Mouse (Mus musculus): Measurements from ENCODE around the gene Ugt1a6b. TPM values are rescaled to one million over a fixed set of nuclear protein-coding genes. Genes with fewer than 3 reads are reported as not detected.
"Not testable (repeated sequence)": the region's sequence is repeated elsewhere in the genome, so short reads cannot be mapped to it uniquely, and the experiment has no call there.

Gene Ugt1a6b
- total RNA-seq (2021), result 5.3 and 11.5 TPM in 2 replicates
- long read RNA-seq, experiment 1, result 0 reads
- long read RNA-seq, experiment 2, result 0 reads

GRCm38 (mm10) chr1:88103019-88103418 is at the start of gene Ugt1a6b:
Ugt1a6b (plus strand) TSS chr1:88103252.
- DNase-seq, result peak; percentile 20

DNA sequence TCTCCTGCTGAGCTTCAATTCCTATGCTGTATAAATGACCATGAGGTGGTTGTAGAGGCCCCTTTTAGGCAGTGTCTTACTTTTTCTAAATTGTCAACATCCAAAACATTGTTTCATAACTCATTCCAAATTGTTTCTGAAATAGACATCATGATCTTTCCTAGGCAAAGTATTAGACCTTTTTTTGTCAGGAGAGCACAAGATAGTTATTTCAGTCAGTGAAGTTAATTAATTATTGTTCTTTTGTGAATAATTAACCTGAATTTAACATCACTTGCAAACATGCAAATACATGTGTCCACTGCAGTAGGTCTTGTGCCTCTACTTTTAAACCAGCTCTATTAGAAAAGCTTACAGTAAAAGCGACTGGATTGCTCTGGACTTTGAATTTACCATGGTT is 48.0 kb upstream of the Ugt1a6b start, which contains the start of gene Ugt1a10:
Ugt1a10 (plus strand) TSS at position 301 of the 400 bp plus-strand sequence.
- no peak for DNase-seq

DNA sequence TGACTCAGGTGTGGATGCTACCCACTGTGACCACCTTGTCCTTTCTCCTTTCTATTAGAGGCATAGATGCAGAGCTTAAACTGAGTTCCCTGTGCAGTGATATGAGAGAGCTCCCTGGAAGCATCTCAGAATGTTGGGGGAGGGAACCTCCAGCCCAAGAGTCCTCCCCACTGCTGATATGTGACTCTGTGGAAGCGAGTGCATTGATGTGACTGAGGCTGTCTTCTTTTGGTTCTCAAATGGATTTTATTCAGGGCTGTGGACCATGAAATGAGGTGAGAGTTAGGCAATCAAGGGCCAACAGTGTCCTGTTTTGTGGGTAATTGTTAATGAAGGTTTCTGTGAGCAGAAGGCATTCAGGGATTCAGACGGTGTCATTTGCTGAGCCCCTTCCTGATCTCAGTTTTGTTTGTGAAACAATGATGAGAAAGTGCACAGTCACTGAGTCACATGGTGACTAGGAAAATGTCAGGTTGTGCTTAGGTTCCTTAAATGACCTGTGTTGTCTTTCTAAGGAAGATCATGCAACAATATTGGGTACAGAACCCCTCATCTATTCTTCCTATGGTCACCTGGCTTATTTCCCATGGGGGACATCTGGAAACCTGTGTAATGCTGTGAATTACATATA is 36.5 kb upstream of the Ugt1a6b start:
- not testable (repeated sequence) for DNase-seq

GRCm38 (mm10) chr1:88070495-88070894 is 32.6 kb upstream of the Ugt1a6b start, which contains the start of gene Ugt1a9:
Ugt1a9 (plus strand) TSS chr1:88070800.
- DNase-seq, result no peak

DNA sequence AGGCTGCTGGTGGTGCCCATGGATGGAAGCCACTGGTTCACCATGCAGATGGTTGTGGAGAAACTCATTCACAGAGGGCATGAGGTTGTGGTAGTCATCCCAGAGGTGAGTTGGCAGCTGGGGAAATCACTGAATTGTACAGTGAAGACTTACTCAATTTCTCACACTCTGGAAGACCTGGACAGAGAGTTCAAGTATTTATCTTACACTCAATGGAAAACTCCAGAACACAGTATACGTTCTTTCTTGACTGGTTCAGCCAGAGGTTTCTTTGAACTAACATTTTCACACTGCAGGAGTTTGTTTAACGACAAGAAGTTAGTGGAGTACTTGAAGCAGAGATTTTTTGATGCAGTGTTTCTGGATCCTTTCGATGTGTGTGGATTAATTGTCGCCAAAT is 32.1 kb upstream of the Ugt1a6b start:
- DNase-seq, result no peak

DNA sequence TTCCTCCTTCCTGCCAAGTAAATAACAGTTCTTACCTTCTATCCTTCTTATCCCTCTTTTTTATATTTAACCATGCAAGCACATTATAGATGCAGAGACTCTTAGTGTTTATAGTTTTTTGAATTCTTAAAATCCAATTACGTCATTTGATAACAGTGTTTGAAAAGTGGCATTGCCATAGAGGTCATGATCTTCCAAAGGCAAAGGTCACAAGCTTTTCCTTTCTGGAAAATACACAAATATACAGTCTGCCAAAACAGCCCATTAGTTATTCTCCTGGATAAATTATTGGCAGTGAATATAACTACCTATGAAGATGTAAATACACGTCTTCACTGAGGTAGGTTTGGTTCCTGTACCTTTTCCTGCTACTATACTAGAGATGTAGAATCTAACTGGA is 28.6 kb upstream of the Ugt1a6b start:
- no peak for DNase-seq

DNA sequence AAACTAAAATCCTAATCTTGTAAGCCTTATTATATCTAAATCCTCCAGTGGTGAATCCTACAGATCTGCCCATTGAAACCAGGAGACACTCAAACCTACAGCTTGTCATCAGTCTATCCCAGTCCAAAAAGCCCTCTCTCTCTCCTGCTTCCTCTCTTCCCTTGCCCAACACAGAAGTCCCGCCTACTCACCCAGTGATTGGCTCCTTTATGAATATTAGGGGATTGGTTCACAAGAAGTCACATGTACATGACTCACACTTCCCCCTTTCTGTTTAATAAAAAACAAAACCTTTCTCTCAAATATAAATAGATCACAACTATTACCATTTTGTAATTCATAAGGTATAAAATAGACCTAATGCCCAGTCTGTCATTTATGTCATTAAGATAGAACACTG is 25.9 kb upstream of the Ugt1a6b start:
- no peak for DNase-seq

GRCm38 (mm10) chr1:88081670-88082069 is 21.4 kb upstream of the Ugt1a6b start:
- DNase-seq, result no peak

DNA sequence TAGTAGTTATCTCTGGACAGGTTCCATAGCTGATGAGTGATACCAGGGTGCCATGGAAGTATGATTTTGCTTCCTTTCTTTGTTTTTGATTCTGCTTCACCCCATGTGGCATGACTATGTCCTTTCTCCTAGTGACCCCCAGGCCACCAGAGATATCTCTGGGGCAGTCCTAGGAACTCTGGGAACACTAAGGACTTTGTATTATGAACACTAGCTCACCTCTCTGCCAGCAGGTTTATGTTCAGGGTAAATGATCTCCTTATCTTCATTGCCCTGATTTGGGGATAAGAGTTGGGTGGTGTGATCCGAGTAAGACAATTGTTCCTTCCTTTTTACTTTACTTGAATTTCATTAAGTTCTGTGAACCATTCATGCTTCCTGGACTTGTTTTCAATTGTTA is 16.9 kb upstream of the Ugt1a6b start:
- no peak for DNase-seq

GRCm38 (mm10) chr1:88087513-88087912 is 15.5 kb upstream of the Ugt1a6b start, which contains the start of gene Ugt1a8:
Ugt1a8 (plus strand) TSS chr1:88087813.
- peak; percentile 22 for DNase-seq

GRCm38 (mm10) chr1:88092341-88092740 is 10.7 kb upstream of the Ugt1a6b start:
- DNase-seq, result no peak

GRCm38 (mm10) chr1:88094270-88094676 is 8.8 kb upstream of the Ugt1a6b start:
- DNase-seq, result peak; percentile 24

DNA sequence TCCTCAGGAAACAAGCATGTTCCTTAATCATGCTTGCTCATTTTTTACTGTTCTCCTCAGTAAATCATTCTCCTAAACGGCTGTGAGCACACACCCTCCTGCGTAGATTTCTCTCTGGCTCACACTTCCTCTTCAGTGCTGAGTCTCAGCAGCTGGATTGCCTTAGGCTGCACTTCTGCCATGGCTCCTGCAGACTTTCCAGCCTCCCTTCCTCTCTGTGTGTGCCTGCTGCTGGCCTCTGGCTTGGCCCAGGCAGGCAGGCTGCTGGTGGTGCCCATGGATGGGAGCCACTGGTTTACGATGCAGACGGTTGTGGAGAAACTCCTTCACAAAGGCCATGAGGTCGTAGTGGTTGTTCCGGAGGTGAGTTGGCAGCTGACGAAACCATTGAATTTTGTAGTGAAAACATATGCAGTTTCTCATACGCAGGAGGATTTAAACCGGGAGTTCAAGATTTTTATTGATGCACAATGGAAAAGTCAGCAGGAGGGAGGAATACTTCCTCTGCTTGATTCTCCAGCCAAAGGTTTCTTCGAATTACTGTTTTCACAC is 8.0 kb upstream of the Ugt1a6b start, which contains the start of gene Ugt1a7c:
Ugt1a7c (plus strand) TSS at position 122 of the 552 bp plus-strand sequence.
- DNase-seq, result peak; percentile 28

DNA sequence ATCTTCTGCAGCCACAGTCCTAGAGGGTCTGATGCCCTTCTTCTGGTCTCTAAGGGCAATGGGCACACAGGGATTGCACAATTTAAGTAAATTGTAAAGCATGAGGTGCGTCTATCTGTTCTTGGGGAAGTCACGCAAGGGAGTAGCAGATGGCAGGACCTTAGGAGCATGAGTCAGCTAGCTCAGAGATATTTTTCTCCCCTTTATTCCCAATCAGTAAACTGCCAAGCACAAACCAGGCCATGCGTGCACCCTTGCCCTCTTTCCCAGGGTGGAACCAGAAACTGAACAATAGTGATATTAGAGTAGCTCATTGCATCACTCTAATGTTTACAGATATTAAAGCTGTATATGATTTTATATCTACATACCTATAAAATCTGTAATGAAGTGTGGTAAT is 4.5 kb upstream of the Ugt1a6b start:
- DNase-seq, result not testable (repeated sequence)

- peak; percentile 64 for DNase-seq
These were observed 3.4 kb upstream of the Ugt1a6b start for GRCm38 (mm10) chr1:88099691-88100090.

DNA sequence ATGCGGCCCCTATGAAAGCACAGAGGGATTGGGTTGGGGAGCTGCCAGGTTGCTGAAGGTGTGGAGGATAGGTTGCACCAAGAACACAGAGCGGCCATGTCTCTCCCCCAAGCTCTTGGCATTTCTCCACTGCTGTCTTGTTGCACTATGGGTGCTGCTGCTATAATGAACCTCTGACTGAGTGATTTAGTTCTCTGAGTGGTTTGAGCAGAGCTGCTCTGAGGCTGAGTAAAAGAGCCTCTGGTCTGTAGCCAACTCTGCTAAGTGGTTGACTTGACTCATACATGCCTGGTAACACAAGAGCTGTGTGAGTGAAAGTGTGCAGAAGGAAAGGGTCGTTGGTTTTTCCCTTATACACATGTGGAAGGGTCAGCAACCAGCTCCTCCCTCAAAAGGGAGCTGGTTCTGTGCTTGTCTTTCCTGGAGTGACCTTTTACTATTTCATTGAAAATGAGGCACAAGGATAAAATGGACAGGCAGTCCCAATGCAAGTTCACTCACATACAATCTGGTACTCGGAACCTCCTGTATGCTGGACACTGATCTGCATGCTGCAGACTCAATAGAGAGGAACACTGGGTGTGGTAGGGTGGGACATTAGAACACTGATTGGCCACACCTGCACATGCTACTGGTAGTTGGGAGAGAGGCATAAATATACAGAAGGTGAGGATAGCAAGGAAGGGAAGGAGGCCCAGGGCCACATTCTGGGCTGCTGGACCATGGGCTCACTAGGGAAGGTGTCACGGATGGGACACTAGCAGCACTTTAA is 831 bp downstream of the Ugt1a6b start:
- DNase-seq, result not testable (repeated sequence)

DNA sequence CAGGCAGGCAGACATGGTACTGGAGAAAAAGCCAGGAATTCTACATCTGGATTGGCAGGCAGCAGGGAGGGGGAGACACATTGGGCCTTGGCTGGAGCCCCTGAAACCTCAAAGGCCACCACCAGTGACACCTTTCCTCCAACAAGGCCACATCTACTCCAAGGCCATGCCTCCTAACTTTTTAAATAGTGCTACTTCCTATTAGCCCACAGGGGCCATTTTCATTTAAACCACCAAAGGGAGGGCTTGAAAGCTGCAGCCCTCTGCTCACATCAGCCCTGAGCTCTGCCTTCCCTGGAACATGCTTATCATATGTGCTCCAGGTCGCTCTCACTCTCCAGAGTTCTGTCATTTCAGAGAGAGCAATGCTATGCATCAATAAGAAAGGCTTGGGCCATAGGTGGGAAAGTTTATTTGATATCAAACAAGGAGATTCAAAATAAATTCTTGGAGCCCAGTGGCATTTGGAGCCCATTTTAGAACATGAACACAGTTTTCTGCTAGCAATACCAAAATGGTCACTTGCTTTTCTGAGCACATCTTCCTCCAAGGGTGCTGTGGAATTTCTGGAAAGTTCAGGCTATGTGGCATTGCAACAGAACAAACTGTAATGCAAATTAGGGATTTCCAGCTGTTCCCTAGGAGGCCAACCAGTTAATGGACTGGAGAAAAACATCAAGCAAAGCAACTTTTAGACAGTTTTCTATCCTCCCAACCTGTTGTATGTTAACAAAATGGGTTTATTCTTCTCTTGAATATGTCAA is 1.8 kb downstream of the Ugt1a6b start:
- peak; percentile 22 for DNase-seq

DNA sequence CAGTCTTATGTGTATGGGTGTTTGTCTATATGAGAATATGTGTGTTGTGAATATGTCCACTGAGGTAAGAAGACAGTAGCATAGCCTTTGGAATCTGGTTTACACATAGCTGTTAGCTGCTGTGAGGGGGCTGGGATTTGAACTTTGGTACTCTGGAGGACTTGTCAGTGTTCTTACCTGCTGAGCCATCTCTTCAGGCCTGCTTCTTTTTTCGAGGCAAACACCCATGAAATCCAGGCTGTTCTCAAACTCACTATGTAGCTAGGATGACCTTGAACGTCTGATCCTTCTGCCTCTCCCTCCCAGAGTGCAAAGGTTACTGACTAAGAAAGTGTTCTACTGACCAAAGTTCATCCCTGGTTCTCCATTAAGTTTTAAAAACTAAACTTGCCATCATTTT is 2.6 kb downstream of the Ugt1a6b start:
- DNase-seq, result no peak

GRCm38 (mm10) chr1:88109027-88109557 is 6.0 kb downstream of the Ugt1a6b start:
- DNase-seq, result not testable (repeated sequence)

- DNase-seq, result not testable (repeated sequence)
These were observed 6.6 kb downstream of the Ugt1a6b start for GRCm38 (mm10) chr1:88109604-88110003.

DNA sequence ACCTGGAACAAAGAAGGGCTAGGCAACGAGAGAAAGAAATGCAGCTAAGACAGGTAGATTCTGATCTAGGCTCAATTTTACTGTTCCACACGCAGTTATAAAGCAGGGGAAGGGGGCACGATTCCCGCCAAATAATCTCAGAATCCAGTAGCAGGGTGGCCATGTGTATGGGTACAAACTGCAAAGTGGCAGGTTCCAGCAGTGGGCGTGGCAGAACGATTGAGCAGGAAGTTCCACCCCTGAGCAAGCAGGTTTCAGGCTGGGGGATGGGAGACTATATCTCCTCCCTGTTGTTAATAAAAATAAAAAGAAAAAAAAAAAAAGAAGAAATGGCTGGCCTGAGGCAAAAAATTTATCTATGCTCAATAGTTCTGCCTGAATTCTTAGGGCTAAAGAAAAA is 9.7 kb downstream of the Ugt1a6b start:
- not testable (repeated sequence) for DNase-seq

GRCm38 (mm10) chr1:88120550-88120949 is 17.5 kb downstream of the Ugt1a6b start:
- DNase-seq, result not testable (repeated sequence)

Data from adrenal gland, postnatal 14 days (tissue).